Mouse (Mus musculus) urinary bladder, postnatal 4 days (tissue): ENCODE results near the gene Gm28036.
"Not testable (repeated sequence)": the region's sequence is repeated elsewhere in the genome, so short reads cannot be mapped to it uniquely, and the experiment has no call there.

Source experiments
- DNase-seq, 2 experiments: peaks; one replicate each; pipeline ENCODE4 v3.0.0; 2021 to 2022; ENCODE audit warnings: low spot score in 2 of 2

The Gm28036 gene

DNA sequence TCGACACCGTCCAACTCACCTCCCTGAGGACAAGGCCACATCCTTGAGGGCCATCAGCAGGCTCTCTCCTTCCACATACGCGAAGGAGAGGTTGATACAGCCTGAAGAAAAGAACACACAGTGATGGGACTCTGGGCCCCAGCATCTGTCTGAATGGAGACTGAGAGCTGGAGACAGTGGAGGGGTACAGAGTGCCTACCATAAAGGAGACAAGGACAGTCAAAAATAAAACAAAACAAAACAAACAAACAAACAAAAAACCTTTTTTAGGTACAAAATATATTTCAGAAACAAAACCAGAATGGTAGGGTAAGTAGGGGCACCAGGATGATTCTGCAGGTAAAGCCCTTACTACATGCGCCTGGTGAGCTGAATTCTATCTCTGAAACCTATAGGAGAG is at the start of gene Gm28036:
Gene Gm28036 (minus strand): TSS at position 101 of the 400 bp plus-strand sequence.
- DNase-seq, result no peak

- DNase-seq, result no peak
These were observed 39.7 kb upstream of the Gm28036 start for GRCm38 (mm10) chr2:156166557-156166956.

DNA sequence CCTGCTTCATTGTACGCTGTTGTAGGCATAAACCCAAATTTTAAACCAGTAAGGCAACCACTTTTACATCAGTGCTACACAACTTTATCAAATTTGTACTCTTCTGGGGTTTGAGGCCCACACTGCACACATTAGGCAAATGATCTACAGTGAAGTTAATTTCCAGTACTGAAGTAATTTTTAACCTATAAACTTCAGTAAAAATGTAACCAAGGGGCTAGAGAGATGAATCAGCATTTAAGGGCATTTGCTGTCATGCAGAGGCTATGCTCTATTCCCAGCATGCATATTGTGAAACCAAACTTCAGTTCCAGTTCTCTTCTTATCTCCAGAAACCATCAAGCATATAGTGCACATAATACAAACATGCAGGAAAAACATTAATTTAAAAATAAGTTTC is 38.6 kb upstream of the Gm28036 start:
- DNase-seq, result no peak

GRCm38 (mm10) chr2:156151538-156151937 is 24.6 kb upstream of the Gm28036 start:
- DNase-seq, result no peak

GRCm38 (mm10) chr2:156147316-156147915 is 20.5 kb upstream of the Gm28036 start:
- no peak for DNase-seq

GRCm38 (mm10) chr2:156146272-156146989 is 19.5 kb upstream of the Gm28036 start:
- DNase-seq, result no peak

DNA sequence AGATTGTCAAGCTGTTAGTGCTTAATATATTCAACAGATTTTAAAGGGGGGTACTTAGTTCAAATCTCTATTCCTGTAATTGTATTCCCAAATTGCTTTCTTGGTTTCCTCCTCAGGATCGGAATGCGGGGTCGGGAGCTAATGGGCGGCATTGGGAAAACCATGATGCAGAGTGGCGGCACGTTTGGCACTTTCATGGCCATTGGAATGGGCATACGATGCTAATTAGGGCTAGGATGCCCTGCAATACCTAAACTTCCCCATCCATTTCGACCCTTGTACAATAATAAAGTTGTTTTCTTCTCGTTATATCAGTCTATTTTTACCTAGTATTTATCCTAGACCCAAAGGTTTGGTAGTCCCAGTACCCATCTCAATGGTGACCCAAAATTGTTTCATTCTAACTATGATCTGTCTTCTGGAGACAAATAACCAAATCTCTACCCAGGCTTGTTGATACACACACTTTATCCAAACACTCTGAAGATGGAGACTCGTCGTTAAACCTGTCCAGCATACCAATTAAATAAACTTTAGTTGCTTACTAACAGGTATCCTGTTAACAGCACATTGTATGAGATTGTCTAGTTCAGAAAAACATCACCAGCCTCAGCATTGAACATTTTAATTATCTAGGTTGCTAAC is 18.7 kb upstream of the Gm28036 start:
- no peak for DNase-seq

GRCm38 (mm10) chr2:156143953-156144724 is 17.2 kb upstream of the Gm28036 start, which contains the start of the genes Romo1 and Nfs1:
Gene Romo1 (plus strand): TSS chr2:156144039.
Gene Nfs1 (minus strand): TSS chr2:156144186.
- peak; percentile 90 to 94 for DNase-seq

DNA sequence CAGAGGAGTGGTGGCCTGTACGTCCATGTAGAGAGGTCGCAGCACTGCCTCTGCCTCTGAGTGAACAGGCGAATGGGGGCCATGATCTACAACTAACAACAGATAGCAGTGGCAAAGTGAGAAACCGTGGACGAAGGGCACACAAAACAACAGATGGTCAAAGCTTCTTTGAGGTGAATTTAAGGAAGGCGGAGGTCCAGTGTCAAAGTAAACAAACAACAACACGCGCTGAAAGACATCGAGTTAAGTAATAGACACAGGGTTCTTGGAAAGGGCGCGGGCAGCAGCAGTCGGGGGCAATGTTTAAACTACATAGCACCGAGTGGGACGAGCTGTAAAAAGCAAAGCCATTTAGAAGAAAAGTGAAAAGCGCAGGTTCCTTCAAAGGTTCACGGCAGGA is 16.5 kb upstream of the Gm28036 start:
- no peak for DNase-seq

DNA sequence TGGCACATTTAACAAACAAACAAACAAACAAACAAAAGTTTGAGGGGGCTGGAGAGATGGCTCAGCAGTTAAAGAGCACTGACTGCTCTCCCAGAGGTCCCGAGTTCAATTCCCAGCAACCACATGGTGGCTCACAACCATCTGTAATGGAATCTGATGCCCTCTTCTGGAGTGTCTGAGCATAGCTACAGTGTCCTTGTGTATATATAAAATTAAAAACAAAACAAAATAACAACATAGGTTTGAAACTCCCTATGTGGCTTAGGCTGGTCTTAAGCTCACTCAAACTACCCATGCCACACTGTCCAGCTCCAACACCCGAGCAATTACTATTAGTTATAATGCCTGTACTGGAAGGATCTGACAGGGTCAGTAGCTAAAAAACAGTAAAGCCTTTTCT is 15.9 kb upstream of the Gm28036 start:
- no peak for DNase-seq

DNA sequence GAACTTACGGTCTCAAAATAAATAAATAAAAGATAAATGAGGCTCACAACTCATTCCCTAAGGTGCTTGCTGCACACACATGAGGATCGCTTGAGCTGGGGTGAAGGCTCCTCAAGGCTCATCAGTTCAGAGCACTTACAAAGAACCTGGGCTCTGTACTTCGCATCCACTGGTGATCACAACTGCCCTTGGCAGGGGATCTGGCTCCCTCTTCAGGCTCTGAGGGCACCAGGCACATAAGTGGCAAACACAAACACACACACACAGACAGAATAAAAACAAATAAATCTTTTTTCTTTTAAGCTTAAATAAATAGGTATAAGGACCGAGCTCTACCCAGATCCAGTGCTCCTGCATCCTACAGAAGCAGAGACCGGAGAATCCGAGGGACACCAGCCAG is 8.8 kb upstream of the Gm28036 start:
- no peak for DNase-seq

GRCm38 (mm10) chr2:156134161-156134560 is 7.3 kb upstream of the Gm28036 start:
- DNase-seq, result no peak

GRCm38 (mm10) chr2:156123731-156124130 is 3.2 kb downstream of the Gm28036 start:
- DNase-seq, result no peak

DNA sequence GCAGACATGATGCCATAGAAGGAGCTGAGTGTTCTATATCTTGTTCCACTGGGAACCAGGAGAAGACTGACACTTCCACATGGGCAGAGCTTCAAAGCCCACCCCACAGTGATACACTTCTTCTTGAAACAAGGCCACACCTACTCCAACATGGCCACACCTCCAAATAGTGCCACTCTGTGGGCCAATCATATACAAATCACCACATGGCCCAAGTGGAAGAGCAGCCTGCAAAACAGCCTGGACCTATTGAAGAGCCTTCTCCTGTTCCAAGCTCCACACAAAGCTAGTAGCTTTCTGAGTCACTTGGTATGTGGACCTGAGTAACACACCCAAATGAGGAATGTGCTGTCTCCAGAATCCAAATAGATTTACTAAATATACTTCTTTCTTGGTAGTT is 7.3 kb downstream of the Gm28036 start:
- DNase-seq, result no peak

- not testable (repeated sequence) for DNase-seq
These were observed 14.8 kb downstream of the Gm28036 start for GRCm38 (mm10) chr2:156112080-156112423.

- peak; percentile 90 to 94 for DNase-seq
These were observed 15.4 kb downstream of the Gm28036 start, which contains the start of the genes Cpne1 and Rbm12 for GRCm38 (mm10) chr2:156111358-156112079. Gene Cpne1 (minus strand): TSS chr2:156111965. Gene Rbm12 (minus strand): TSS chr2:156111978.

- DNase-seq, result no peak
These were observed 16.1 kb downstream of the Gm28036 start for GRCm38 (mm10) chr2:156110627-156111357.

DNA sequence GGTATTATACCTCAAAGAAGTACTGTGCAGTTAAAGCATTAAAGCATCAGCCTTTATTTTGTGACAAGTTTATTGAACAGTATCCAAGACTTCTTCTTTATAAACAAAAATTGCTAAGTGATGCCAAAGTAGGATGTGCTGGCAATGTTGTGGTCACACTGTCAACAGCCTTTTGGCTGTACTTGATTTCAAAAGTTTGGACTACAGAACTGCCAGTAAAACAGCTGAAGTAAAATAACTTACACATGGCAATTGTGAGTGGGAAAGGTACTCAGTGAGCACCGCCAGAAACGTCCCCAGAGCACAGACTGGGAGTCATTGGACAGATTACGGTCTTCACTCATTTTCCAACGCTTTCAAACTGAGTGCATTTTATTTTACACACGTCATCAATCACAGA is 35.0 kb downstream of the Gm28036 start:
- no peak for DNase-seq

DNA sequence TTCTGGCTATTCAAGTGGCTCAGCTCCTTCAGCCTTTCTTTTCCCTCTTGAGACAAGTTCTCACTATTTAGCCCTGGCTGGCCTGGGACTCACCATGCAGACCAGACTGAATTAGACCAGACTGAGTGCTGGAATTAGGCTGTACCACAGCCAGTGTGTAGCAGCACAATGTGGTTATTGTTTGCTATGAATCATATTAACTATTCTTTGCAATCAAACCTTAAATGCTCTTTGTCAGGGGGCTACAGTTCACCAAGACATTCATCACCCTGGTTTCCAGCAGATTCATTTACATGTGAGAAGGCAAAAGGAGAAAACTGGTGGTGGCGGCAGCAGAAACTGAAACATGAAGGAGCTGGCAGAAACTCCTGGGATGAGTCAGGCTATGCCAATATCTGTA is 37.1 kb downstream of the Gm28036 start:
- no peak for DNase-seq

DNA sequence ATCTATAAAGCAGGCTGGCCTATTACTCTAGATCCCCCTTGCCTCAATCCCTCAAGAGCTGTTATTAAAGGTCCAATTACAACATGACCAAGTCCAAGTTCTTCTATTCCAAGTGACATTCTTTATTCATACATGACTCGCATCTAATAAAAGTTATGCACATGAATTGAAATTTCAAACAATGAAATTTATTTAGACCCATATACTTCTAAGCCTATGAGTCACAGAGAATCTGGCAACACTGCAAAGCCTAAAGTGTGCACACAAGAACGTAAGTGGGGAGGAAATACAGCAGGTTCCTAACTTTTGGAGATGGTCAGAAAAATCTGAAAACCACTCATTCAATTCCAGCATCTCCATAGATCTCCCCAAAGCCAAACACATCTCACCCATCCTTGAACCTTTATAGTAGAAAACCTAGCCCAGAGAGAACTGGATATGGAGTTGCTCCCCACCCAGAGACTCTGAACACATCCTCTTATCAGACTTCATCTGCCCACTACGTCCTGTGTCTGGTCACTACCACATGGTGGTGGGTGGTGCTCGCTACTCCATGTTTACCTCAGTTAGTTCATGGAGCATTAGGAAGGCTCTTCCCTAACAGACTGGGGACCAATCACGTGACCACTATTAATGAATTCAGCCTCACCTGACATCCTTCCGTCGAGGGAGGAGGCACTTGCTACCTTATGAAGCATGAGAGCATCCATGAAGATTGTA is 39.3 kb downstream of the Gm28036 start:
- DNase-seq, result no peak
